Mouse (Mus musculus) bone marrow macrophage, adult 2 months (primary cell): ENCODE data around the gene Ssh3. TPM values are rescaled to one million over a fixed set of nuclear protein-coding genes. Genes with fewer than 3 reads are reported as not detected.

Source experiments
- H3K27ac ChIP-seq: 2 replicates; pipeline ENCODE4 v1.5.1; 2012; ENCODE audit warnings: low read depth, low read length; ENCODE audit not compliant: insufficient read depth
- H3K4me1 ChIP-seq: 2 replicates; pipeline ENCODE4 v1.6.1; 2012; ENCODE audit warnings: low read length; ENCODE audit not compliant: control insufficient read depth, insufficient read depth
- H3K4me3 ChIP-seq: 2 replicates; pipeline ENCODE4 v1.5.1; 2012; ENCODE audit warnings: mild to moderate bottlenecking, low read length, moderate library complexity; ENCODE audit not compliant: insufficient read depth
- CTCF ChIP-seq: IDR thresholded peaks from 2 replicates; pipeline ENCODE4 v1.5.1; 2012; ENCODE audit warnings: low read depth, mild to moderate bottlenecking, low read length, moderate library complexity
- POLR2A ChIP-seq: IDR thresholded peaks from 2 replicates; pipeline ENCODE4 v1.6.1; 2012; ENCODE audit warnings: mild to moderate bottlenecking, low read depth, low read length, borderline replicate concordance
- polyA plus RNA-seq: library from polyadenylated mRNA; stranded (reverse); fragments of >200 nt; gene quantifications from 2 replicates; pipeline ENCODE4 v1.2.4, GENCODE M21; 2012; ENCODE audit not compliant: missing spikeins, insufficient read depth, insufficient read length

Ssh3 gene
- polyA plus RNA-seq, 1 experiment, result 87.6 TPM

DNA sequence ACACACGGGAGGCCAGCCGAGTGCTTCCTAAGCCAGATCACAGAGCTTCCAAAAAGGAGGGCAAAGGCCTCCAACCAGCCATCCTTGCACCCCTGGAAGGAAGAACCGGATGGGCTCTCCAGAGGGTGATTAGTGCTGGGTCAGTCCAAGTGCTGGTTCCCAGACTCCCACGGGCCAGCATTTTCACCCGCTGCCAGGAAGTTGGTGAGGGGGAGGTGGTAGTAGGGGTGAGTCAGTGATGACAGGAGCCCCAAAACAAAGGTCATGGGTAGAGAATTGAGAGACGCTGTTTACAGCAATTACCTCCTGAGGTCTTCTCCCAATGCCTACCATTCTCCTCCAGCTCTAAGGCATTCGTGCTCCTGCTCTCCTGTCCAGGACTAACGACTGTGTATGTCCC, 38.6 kb downstream of the Ssh3 start:
- peak overlapping the region; percentile 93 for H3K27ac ChIP-seq
- peaks cover 24% of the 10 kb centered on the region for H3K4me1 ChIP-seq
- H3K4me3 ChIP-seq, result no peak overlapping the region
- TF ChIP-seq POLR2A (no peak), CTCF (no peak)

DNA sequence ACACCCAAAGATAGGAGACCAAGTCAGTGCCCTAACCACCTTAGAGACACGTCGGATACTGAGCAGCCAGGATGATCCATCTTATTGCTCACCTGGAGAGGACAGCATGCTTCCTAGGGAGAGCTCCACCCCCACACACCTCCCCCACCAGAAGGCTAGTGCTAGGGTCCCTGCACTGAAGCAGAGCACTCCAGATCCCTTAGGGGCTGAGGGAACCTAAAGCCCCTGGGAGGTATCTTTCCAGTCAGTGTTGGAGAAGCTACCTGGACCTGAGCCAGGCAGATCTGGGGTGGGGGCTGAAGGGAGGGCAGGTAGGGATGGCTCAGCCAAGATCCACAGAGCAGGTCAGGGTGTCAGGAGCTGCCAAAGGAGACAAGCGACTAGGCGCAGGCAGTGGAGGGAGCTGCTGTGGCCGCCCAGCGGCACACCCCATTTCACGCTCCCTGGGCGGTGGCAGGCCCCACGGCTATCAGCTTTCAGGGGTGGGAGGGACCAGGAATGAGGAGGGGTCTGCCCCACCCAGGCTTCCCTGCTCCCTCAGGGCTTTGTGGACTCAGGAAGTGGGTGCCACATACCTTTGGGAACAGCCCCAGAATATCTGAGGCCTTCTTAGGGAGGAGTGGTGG, 39.4 kb downstream of the Ssh3 start:
- H3K27ac ChIP-seq, result no peak overlapping the region
- no peak for TF ChIP-seq POLR2A
- no peak for TF ChIP-seq CTCF
- H3K4me1 ChIP-seq, result peaks cover 24% of the 10 kb centered on the region
- no peak overlapping the region for H3K4me3 ChIP-seq

DNA sequence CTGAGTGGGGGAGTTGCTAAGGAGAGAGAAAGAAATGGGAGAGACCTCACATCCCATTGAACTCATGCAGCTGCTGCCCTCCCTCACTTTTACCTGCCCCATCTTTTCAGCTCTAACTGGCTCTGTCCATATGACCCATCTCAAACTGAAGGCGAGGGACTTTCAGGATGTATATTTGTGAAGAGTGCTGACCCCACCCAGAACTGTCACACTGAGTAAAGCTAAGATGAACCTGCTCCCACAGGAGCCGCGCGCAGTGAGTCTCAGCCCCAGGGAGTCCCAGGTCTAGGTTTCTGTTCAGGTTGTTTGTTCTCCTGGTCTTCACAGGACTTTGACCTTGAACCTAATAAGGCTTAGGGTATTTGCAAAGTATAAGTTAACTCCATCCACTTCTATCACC, 40.1 kb downstream of the Ssh3 start:
- Histone ChIP-seq H3K27ac (no peak overlapping the region), H3K4me1 (peaks cover 24% of the 10 kb centered on the region), H3K4me3 (no peak overlapping the region)
- TF ChIP-seq CTCF (no peak), POLR2A (no peak)

DNA sequence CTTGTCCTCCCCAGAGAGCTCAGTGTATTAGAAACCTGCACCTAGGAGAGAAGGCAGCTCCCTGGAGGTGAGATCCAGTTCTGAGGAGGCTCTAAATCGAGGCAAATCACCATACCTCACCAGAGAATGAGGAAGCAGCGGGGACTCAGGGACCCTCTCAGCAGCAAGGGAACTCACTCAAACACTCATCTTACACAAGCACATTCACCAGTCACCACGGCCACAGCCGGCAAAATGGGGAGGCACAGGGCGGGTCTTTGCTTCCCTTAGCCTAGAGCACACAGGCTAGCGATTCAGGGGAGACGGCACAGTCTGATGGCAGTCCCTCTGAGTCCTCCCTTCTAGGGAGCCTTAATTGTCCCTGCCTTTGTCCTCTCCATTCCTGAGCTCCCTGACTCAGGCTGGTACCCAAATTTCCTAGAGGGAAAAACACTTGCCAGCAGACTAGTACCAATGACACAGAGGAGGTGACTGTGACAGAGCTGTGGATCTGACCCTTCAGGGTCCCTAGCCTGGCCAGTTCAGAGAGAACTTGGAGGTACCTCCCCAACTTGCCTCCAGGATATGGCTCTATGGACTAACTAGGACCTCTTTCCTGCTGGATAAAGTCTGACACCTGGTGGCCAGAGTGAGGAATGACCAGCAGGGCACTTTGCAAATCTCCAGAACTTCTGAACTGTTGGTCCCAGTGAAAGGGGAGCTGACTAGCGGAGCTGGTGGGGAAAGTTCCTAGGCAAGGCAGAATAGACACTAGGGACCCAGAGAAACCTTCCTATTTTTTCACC, 40.9 kb downstream of the Ssh3 start:
- Histone ChIP-seq H3K27ac (no peak overlapping the region), H3K4me3 (no peak overlapping the region), H3K4me1 (peaks cover 23% of the 10 kb centered on the region)
- peak; percentile 70 for TF ChIP-seq CTCF
- no peak for TF ChIP-seq POLR2A

DNA sequence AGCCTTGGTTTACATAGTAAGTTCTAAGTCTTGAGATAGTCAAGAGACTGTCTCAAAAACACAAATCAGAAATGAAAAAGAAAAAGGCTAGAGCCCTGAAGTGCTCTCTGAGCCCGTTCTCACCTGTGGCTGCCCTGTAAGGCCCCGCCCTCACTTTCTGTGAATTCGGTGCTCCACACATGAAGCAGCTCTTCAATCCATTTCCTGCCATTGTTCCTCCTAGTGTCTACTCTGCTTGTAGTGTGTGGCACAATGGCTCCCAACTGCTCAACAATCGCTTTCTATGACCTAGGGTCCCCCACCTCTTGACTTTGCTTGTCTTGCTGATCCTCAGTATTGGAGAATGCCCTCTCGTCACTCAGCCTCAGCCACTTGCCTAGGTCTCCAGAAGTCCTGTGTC, 41.5 kb downstream of the Ssh3 start:
- Histone ChIP-seq H3K27ac (no peak overlapping the region), H3K4me3 (no peak overlapping the region), H3K4me1 (peaks cover 20% of the 10 kb centered on the region)
- no peak for TF ChIP-seq CTCF
- TF ChIP-seq POLR2A, result no peak

DNA sequence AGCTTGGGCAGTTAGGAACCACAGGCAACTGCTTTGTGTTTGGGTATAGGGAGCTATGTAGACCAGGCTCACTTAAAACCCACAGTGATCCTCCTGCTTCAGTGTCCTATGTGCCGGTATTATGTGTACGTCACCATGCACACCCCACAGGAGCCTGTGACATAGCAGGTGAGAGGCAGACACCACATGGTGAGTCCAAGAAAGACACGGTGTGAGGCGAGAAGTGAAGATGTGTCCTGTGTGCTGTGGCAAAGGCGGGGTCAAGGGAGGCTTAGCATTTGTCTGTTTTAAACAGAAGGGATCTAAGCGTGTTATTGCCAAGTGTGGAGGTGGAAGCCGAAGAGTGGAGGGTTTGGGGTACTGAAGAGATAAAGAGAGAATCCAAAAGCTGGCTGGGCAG, 42.2 kb downstream of the Ssh3 start:
- TF ChIP-seq POLR2A, result no peak
- TF ChIP-seq CTCF, result no peak
- Histone ChIP-seq H3K4me3 (no peak overlapping the region), H3K4me1 (peaks cover 25% of the 10 kb centered on the region), H3K27ac (no peak overlapping the region)

DNA sequence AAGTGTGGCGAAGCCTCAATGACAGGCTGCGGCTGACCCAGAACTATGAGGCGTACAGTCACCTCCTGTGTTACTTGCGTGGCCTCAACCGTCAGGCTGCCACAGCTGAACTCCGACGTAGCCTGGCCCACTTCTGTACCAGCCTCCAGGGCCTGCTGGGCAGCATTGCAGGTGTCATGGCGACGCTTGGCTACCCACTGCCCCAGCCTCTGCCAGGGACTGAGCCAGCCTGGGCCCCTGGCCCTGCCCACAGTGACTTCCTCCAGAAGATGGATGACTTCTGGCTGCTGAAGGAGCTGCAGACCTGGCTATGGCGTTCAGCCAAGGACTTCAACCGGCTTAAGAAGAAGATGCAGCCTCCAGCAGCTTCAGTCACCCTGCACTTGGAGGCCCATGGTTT, 46.8 kb downstream of the Ssh3 start:
- H3K27ac ChIP-seq, result no peak overlapping the region
- peaks cover 22% of the 10 kb centered on the region for H3K4me1 ChIP-seq
- no peak overlapping the region for H3K4me3 ChIP-seq
- TF ChIP-seq POLR2A (no peak), CTCF (no peak)

GRCm38 (mm10) chr19:4220957-4221743, 47.8 kb downstream of the Ssh3 start:
- Histone ChIP-seq H3K4me3 (no peak overlapping the region), H3K4me1 (peaks cover 23% of the 10 kb centered on the region), H3K27ac (no peak overlapping the region)
- TF ChIP-seq CTCF, result no peak
- TF ChIP-seq POLR2A, result no peak

GRCm38 (mm10) chr19:4220416-4220815, 48.6 kb downstream of the Ssh3 start:
- TF ChIP-seq CTCF (no peak), POLR2A (no peak)
- Histone ChIP-seq H3K27ac (no peak overlapping the region), H3K4me3 (no peak overlapping the region), H3K4me1 (peaks cover 26% of the 10 kb centered on the region)

DNA sequence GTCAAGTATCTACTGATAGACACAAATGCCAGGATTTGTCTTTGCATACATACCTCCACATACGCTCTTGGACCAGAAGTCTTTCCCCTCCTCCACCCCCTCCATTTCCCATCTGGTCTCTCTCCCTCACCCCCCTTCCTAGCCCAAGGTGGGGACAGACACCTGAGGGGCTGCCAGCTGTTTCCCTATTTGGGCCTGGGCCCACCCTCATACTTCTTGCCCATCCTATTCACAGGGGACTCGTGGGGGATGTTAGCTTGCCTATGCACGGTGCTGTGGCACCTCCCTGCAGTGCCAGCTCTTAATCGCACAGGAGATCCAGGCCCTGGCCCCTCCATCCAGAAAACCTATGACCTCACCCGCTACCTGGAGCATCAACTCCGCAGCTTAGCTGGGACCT, 49.0 kb downstream of the Ssh3 start:
- Histone ChIP-seq H3K4me1 (peaks cover 26% of the 10 kb centered on the region), H3K4me3 (no peak overlapping the region), H3K27ac (no peak overlapping the region)
- TF ChIP-seq CTCF (no peak), POLR2A (no peak)
